7 mouse cellular contexts compared by ENCODE assay signal in the genomic region with DNA sequence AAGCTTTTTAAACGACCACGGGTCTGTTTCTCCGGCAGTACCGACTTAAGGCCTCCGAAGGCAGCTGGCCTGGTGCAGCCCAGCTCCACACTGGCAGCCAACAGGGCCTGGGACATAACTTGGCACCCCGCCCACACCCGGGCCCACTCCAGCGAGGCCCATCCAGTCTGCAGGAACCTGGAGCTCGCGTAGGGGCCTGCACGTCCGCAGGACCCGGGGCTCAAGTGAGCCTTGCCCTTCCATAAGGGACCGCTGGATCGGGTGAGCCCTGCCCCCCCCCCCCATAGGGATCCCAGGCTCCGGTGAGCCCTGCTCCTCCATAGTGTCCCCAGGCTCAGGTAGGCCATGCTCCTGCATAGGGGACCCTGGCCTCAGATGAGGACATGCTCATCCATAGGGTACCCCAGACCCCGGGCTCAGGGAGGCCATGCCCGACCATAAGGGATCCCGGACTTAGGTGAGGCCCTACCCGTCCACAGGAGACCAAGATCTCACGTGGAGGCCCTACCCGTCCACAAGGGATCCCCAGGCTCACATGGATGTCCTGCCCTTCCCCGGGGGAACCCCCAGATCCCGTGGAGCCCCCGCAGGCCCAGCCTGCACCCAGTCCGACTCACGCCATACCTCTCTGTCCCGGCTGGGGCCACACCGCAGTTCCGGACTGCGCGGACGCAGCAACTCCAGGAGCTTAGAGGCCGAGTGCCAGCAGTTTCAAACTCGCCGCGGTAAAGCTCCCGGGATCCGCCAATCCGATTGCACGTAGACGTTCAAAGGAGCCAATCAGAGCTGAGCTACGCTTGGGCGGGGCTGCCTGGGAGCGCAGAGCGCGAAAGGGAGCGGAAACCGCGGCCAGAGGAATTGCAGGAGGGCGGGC. TPM values are rescaled to one million over a fixed set of nuclear protein-coding genes. Genes with fewer than 3 reads are reported as not detected.
DNase-seq lines count a peak whose midpoint lies in the region; ATAC-seq and TF ChIP-seq lines count a peak whose summit lies in the region.

A gene (minus strand): TSS at position 727 of the 874 bp plus-strand sequence.

- H3K9ac ChIP-seq in embryonic facial prominence, embryonic 13.5 days = peak within 1 kb of the TSS; percentile 87
- H3K9ac ChIP-seq in limb, embryonic 12.5 days (replicated peaks) = peak within 1 kb of the TSS; percentile 89
- H3K9ac ChIP-seq in midbrain, embryonic 15.5 days = peak within 1 kb of the TSS; percentile 35

- peak within 1 kb of the TSS; percentile 68 for H3K4me3 ChIP-seq in embryonic facial prominence, embryonic 13.5 days
- H3K4me3 ChIP-seq in kidney, adult 2 months (ENCODE audit: insufficient read depth, low read depth, low read length) = peak within 1 kb of the TSS; percentile 41
- peak within 1 kb of the TSS; percentile 76 for H3K4me3 ChIP-seq in limb, embryonic 12.5 days (replicated peaks)
- H3K4me3 ChIP-seq in midbrain, embryonic 15.5 days = peak within 1 kb of the TSS; percentile 44
- H3K4me3 ChIP-seq in spleen, adult 2 months (ENCODE audit: extremely low read depth, insufficient read depth, insufficient read length) = peak within 1 kb of the TSS; percentile 71

- H3K36me3 ChIP-seq in embryonic facial prominence, embryonic 13.5 days = peaks cover 26% of the 10 kb centered on the region
- H3K36me3 ChIP-seq in kidney, adult 2 months (ENCODE audit: control insufficient read depth, insufficient read depth, low read length) = no peaks in the 10 kb centered on the region
- peaks cover 33% of the 10 kb centered on the region for H3K36me3 ChIP-seq in limb, embryonic 12.5 days
- H3K36me3 ChIP-seq in midbrain, embryonic 15.5 days (replicated peaks) = no peaks in the 10 kb centered on the region
- H3K36me3 ChIP-seq in spleen, adult 2 months (ENCODE audit: control insufficient read depth, insufficient read depth, low read length) = no peaks in the 10 kb centered on the region

- TF ChIP-seq POLR2A in kidney, adult 2 months (IDR thresholded peaks at IDR 0.05; ENCODE audit: low read depth, low read length) = no peak
- no peak for TF ChIP-seq POLR2A in spleen, adult 2 months (IDR thresholded peaks at IDR 0.05; ENCODE audit: low read depth, low read length)

- ATAC-seq in embryonic facial prominence, embryonic 13.5 days (ENCODE audit: insufficient number of reproducible peaks, insufficient read depth, low FRiP score, low TSS enrichment, low read depth) = peak; percentile 92
- ATAC-seq in limb, embryonic 12.5 days (ENCODE audit: insufficient number of reproducible peaks, insufficient read depth, low FRiP score, low TSS enrichment, low read depth) = peak; percentile 88
- peak; percentile 97 for ATAC-seq in midbrain, embryonic 15.5 days (replicated peaks)

- peak; percentile 94 for DNase-seq in adrenal gland, postnatal 25 days
- DNase-seq in heart, adult 18-20 months = peak; percentile 98
- peak; percentile 98 for DNase-seq in kidney, adult 2 months
- DNase-seq in spleen, adult 2 months (ENCODE audit: low read depth in 1 of 2, low spot score in 2 of 2) = peak; percentile 66 to 88

- H3K4me2 ChIP-seq in embryonic facial prominence, embryonic 13.5 days = peak within 1 kb of the TSS; percentile 80
- peak within 1 kb of the TSS; percentile 80 for H3K4me2 ChIP-seq in limb, embryonic 12.5 days
- peak within 1 kb of the TSS; percentile 87 for H3K4me2 ChIP-seq in midbrain, embryonic 15.5 days

- no peaks in the 10 kb centered on the region for H3K27me3 ChIP-seq in embryonic facial prominence, embryonic 13.5 days
- H3K27me3 ChIP-seq in kidney, adult 2 months (replicated peaks; ENCODE audit: control insufficient read depth, insufficient read depth, low read length) = no peaks in the 10 kb centered on the region
- no peaks in the 10 kb centered on the region for H3K27me3 ChIP-seq in limb, embryonic 12.5 days
- H3K27me3 ChIP-seq in midbrain, embryonic 15.5 days (replicated peaks) = no peaks in the 10 kb centered on the region
- H3K27me3 ChIP-seq in spleen, adult 2 months (ENCODE audit: control insufficient read depth, insufficient read depth, low read length) = no peaks in the 10 kb centered on the region

- peaks cover 43% of the 10 kb centered on the region for H3K4me1 ChIP-seq in embryonic facial prominence, embryonic 13.5 days
- no peaks in the 10 kb centered on the region for H3K4me1 ChIP-seq in kidney, adult 2 months (ENCODE audit: control insufficient read depth, insufficient read depth, low read length)
- H3K4me1 ChIP-seq in limb, embryonic 12.5 days (replicated peaks) = peaks cover 43% of the 10 kb centered on the region
- peaks cover 10% of the 10 kb centered on the region for H3K4me1 ChIP-seq in midbrain, embryonic 15.5 days
- H3K4me1 ChIP-seq in spleen, adult 2 months (ENCODE audit: control insufficient read depth, insufficient read depth, insufficient read length) = peaks cover 9% of the 10 kb centered on the region

- H3K27ac ChIP-seq in embryonic facial prominence, embryonic 13.5 days = peak within 1 kb of the TSS; percentile 84
- no peak within 1 kb of the TSS for H3K27ac ChIP-seq in kidney, adult 2 months (ENCODE audit: insufficient read depth, low read depth, low read length)
- peak within 1 kb of the TSS; percentile 91 for H3K27ac ChIP-seq in limb, embryonic 12.5 days
- H3K27ac ChIP-seq in midbrain, embryonic 15.5 days = peak within 1 kb of the TSS; percentile 16; the same call in 1 of the 2 replicates
- H3K27ac ChIP-seq in spleen, adult 2 months (ENCODE audit: insufficient read depth, low read length) = no peak within 1 kb of the TSS; the same call in 1 of the 2 replicates

- under 1% methylated on average over 51 of the region's 51 CpGs for whole genome bisulfite sequencing in embryonic facial prominence, embryonic 13.5 days
- WGBS in kidney, adult 2 months = under 1% methylated on average over 51 of the region's 51 CpGs
- WGBS in limb, embryonic 12.5 days = under 1% methylated on average over 51 of the region's 51 CpGs
- WGBS in midbrain, embryonic 15.5 days = under 1% methylated on average over 51 of the region's 51 CpGs
- WGBS in spleen, adult 2 months = under 1% methylated on average over 51 of the region's 51 CpGs

- no peaks in the 10 kb centered on the region for H3K9me3 ChIP-seq in embryonic facial prominence, embryonic 13.5 days
- peaks cover 4% of the 10 kb centered on the region; the same call in 1 of the 2 replicates for H3K9me3 ChIP-seq in limb, embryonic 12.5 days
- H3K9me3 ChIP-seq in midbrain, embryonic 15.5 days = no peaks in the 10 kb centered on the region

- no peak for TF ChIP-seq CTCF in kidney, adult 2 months (conservative IDR thresholded peaks at IDR 0.05; ENCODE audit: insufficient read depth, insufficient read length, low read depth, low read length)
- no peak for TF ChIP-seq CTCF in spleen, adult 2 months (IDR thresholded peaks at IDR 0.05; ENCODE audit: extremely low read depth, insufficient read depth, insufficient read length, insufficient replicate concordance)

RNA-seq across cellular contexts. Expression of the gene that starts here (rescaled TPM):
- total RNA-seq in adrenal gland, postnatal 25 days (2021) = 17.1 and 25.6 TPM in 2 replicates
- 399 and 458 TPM in 2 replicates for polyA plus RNA-seq in embryonic facial prominence, embryonic 13.5 days (2015; fragmentation: Nextera tagmentation; extraction: Ambion mirVana)
- total RNA-seq in heart, adult 18-20 months (2021) = 1 to 10 TPM; 1.4 to 1.6 TPM
- polyA plus RNA-seq in kidney, adult 2 months (2012; rRNA removed) = 1.7 and 2.6 TPM in 2 replicates
- 434 and 459 TPM in 2 replicates for polyA plus RNA-seq in limb, embryonic 12.5 days (2016; fragmentation: Nextera tagmentation; extraction: Ambion mirVana)
- 63.0 and 66.4 TPM in 2 replicates for polyA plus RNA-seq in midbrain, embryonic 15.5 days (2015; fragmentation: Nextera tagmentation; extraction: Ambion mirVana)
- polyA plus RNA-seq in spleen, adult 2 months (2012; rRNA removed) = 19.4 and 19.7 TPM in 2 replicates

Comparison
In these comparisons a context has a peak if more than half of its experiments do, and no peak if none do; other contexts are left out.
1. H3K27ac ChIP-seq: peak in embryonic facial prominence, embryonic 13.5 days (single experiment), limb, embryonic 12.5 days (single experiment) and midbrain, embryonic 15.5 days (single experiment); none in kidney, adult 2 months (single experiment) and spleen, adult 2 months (single experiment).
2. H3K9ac ChIP-seq: peak in every context shown above with its lines; median percentile 89 in limb, embryonic 12.5 days; 87 in embryonic facial prominence, embryonic 13.5 days; 35 in midbrain, embryonic 15.5 days.
3. Peak in every context shown above with its lines, with median percentiles within 50 percentile points of each other: DNase-seq, ATAC-seq, H3K4me2 ChIP-seq and H3K4me3 ChIP-seq.